Mouse (Mus musculus): ENCODE measurements around the gene Car9.
"Not testable (repeated sequence)": the region's sequence is repeated elsewhere in the genome, so short reads cannot be mapped to it uniquely, and the experiment has no call there.

Gene Car9

DNA sequence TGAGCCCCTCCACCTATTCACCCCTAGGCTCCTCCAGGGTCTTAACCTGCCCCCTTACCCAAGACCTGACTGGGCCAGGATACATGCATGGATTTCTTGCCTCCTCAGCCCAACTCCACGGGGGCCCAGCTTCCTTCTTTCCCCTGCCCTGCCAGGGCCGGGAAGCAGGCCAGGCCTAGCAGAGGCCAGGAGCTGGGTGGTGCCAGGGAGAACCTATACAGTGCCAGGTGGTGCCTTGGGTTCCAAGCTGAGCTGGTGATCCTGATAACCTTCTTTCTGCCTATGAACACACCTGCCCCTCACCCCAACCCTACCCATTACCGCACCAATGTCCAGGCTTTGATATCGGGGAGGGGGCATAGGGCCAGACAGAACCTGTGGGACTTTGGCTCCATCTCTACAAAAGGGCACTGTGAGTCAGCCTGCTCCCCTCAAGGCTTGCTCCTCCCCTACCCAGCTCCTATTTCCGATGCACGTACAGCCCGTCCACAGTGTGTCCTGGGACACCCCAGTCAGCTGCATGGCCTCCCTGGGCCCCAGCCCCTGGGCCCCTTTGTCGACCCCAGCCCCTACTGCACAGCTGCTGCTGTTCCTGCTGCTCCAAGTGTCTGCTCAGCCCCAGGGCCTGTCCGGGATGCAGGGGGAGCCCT lies at the start of gene Car9:
Gene Car9, plus strand, starts transcription at position 431 of the 650 bp plus-strand sequence.
- DNase-seq (ENCODE audit: low spot score): no peak

DNA sequence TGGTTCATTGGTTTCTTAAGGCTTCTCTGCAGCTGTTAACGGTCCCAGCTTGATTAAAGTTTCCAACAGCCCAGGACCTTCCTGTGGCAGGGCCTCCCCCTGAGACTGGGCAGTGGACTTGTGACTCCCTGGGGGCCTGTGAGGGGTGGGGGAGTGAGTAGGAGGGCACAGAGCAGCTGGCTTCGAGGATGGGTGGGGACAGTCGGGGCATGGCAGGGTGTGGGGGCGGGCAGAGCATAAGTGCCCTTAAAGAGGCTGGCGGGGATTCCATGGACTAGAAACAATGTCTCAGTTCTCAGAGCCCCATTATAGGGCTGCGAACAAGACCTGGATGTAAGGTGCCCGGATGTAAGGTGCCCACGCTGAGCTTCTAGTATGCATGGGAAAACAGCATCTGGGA lies 49.6 kb upstream of the Car9 start:
- DNase-seq (ENCODE audit: low spot score): peak; percentile 55

DNA sequence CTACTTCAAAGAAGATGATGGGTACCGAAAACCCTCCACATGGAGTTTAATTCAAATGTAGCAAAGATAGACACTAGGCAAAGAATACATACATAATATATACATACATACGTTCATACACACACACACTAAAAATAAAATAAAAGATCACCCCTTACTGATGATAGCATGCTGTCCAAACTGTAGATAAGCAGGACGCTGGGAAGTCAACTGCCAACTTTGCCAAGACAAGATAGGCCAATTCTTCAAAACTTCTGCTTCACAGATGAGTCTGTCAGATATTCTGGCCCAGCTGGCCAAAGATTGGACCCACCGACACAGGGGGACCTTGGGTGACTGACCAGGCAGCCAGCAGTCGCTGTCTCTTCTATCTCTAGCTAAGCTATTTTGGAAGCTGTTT lies 43.7 kb upstream of the Car9 start:
- no peak for DNase-seq (ENCODE audit: low spot score)

DNA sequence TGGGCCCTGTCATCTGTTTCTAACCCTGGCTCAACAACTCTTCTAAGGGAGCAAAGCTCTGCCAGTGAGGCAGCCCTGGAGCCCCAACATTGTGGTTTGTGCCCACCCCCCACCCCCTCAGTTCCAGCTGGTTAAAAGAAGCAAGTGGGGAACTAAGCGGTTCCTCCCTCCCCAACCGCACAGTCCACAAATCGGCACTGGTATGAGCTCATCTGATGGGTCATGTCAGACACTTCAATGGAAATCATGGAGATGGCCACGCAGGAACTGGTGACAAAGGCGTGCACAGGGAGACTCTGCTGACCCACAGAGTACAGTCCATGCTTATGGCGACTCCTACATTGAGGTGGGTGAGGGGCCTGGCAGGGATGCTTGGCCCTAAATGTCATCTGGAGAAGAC lies 40.8 kb upstream of the Car9 start:
- DNase-seq (ENCODE audit: low spot score): no peak

DNA sequence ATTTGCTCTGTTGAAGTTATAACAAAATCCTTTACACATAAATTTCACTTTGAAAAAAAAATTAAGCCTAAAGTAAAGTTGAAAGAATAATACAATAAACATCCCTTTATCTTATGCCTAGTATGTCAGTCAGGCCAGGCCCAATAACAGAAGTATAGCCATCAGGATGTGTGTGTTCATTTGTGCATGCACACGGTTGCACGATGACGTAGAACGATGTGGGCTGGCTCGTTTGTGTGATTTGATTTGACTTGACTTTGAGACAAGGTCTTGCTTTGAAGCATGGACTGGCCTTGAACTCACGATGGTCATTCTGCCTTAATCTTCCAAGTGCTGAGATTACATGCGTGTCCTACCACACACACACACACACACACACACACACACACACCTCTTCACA lies 39.9 kb upstream of the Car9 start:
- DNase-seq (ENCODE audit: low spot score): no peak

DNA sequence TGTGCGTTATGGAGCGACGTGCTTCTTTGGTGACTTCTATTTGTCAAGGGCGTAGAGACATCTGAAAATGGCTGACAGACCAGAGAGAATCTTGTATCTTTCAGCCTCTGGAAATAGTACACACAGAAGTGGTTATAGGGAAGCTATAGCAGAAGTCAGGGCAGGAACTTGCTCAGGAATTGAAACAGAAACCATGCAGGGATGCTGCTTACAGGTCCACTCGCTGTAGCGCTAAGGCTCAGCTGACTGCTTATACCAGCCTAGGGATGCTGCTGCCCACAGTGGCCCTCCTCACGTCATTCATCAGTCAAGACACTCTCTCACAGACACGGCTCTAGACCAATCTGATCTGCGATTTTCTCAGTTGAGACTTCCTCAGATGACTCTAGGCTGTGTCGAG lies 36.5 kb upstream of the Car9 start:
- no peak for DNase-seq (ENCODE audit: low spot score)

DNA sequence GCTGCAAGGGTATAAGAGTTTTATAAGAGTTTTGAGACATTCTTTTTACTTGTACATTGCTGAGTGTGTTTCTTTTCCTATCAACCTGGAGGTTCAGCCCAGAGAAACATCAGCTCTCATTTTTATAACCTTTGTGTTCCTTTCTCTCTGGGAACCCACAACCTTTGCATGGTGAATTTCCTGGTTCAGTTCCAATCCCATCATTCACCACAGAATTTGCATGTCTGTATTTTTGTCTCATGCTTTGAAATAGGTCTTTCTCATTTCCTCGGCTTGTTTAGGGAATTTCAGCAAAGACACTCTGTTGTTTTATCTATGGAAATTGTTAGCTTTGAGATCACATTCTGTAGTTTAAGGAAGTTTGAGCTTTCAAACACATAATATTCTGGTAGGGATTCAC lies 33.1 kb upstream of the Car9 start:
- DNase-seq (ENCODE audit: low spot score): no peak

DNA sequence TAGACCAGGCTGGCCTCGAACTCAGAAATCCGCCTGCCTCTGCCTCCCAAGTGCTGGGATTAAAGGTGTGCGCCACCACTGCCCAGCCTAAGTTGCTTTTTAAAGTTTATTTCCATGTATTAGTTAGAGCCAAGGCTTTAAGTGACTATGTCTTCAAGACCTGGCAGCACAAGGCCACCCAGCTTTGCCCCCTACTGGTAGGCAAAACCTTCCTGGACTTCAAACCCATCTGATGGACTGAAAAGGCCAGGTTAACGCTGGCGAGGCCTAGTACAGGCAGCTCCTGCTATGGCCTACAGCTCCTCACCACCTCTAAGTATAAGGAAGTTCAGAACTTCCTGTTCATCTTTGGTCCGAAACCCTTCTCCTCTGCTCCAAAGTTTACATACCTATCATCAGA lies 30.2 kb upstream of the Car9 start:
- no peak for DNase-seq (ENCODE audit: low spot score)

DNA sequence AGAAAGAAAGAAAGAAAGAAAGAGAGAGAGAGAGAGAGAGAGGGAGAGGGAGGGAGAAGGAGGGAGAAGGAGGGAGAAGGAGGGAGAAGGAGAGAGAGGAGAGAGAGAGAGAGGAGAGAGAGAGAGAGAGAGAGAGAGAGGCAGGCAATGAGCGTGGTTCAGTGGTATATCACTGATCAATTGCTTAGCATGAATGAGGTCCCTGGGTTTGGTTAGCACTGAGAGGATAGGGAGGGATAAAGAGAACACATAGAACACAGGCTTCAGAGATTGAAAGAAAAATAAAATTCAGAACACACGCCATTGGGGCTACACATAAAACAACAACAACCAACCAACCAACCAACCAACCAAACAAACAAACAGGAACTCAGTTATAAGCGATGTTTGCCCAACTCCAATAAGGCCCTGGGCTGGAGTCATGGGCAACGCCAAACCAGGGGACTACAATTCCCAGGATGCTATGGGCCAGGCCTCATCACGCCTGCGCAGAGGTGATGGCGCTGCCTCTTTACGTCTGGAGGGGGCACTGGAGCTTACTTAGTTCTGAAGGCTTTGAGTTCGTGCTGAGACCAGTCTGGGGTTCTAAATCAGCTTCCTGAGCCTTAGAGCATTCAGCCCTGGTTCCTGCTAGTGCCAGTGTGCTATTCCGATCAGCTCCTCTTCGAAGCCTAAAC lies 28.8 kb upstream of the Car9 start:
- DNase-seq (ENCODE audit: low spot score): peak; percentile 89

DNA sequence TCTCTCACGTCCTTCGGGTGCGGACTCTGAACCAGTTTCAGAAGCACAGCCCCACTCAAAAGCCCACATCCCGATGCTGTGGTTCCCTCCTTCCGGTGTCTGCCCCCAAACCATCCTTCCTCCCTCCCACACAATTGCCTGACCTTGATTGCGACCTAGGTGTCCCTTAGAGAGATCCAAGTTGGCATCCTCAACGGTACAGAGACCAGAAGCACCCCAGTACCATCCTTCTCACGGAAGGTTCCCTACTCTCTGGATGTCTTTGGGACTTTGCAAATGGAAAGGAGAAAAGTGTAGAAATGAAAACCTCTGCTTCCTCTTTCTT lies 28.3 kb upstream of the Car9 start:
- no peak for DNase-seq (ENCODE audit: low spot score)

DNA sequence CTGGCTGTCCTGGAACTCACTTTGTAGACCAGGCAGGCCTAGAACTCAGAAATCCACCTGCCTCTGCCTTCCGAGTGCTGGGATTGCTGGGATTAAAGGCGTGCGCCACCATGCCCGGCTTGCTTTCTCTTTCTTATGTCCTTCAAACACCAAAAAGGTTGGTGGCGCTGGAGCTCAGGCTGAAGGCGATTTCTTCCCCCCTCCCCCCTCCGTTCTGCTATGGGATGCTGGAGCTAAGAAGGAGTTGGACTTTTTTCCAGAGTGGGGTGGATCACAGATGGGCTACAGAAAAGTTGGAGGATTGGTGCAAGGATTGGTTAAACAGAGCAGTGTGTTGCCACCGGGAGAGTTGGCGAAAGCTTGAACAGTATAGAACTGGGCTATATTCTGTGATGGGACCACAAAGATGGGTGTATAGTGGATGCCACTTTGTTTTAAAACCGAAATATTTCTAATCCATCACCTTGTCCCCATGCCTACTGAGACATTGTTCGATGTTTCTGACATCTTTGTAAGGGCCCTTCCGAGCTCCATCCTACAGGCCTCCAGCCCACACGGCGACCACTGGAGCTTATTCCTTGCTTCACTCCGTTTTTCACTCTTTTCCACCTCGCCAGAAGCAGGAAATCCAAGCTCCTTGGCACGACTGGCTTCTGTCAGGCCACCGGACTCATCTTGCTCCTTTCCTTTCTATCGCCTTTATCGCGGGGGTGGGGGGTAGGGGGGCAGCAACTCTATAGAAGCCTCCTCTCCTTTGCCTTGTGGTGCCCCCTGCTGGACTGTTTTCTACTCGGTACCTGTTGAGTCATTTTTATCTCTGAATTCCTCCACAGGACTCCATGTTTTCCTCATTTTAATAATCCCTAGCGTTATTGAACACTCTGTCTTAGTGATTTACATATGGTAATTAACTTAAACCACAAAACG lies 27.6 kb upstream of the Car9 start:
- peak; percentile 70 for DNase-seq (ENCODE audit: low spot score)

DNA sequence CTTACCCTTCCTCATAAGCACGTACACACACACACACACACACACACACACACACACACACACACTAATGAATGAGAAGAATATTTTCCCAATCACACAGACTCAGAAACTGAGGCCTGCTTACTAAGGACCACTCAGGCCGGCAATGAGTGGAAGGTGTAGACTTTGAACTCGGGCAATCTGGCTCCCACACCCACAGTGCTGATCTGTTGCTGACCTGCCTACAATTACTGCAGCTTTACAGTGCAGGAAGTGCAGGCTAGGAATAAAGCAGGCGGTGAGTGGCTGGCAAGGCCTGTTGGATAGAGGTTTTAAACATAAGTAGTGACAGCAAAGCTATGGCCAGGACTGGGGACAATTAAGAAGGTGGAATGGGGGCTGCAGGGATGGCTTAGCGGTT lies 25.8 kb upstream of the Car9 start:
- DNase-seq (ENCODE audit: low spot score): no peak

DNA sequence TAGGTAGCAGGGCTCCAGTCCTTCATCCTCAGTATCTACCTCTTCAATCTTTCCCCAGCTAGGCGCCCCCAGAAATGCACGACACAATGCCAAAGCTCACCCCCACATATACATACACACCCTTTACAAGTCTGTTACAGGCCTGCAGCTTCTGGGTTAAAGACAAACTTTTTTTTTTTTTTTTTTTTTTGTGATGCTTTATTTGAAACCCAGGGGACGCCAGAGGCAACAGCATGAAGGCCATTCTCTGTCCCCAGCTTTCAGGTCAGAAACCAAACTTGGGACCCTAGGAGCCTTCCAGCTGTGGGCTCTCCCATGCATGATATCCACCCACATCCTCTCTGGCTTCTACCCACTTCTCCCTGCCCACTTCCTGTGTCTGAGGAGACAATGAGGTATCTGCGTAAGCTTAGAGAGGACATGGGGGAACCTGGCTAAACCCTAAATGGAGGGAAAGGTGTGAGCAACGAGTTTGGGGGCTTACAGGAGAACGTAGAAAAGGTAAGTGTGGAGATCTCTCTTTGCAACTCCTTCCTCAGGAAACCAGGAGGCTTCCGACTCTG lies 24.8 kb upstream of the Car9 start:
- no peak for DNase-seq (ENCODE audit: low spot score)

DNA sequence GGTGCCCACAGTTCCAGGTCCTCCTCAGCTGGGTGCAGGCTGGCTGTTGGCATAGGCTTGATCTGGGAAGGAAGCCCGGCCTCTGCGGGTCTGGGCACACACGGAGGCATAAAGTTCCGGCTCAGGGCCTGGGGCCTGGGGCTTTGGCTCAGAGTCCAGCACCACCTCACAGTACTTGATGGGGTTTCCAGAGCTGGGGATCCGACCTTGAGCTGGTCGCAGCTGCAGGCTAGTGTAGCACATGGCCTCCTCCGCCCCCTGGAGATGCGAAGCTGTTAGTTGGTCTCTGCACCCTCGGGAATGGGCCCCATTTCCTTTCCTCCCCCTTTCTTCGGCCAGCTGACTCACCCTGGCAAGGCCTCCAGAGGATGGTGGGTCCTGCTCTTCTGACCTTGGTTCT lies 24.2 kb upstream of the Car9 start:
- DNase-seq (ENCODE audit: low spot score): no peak

DNA sequence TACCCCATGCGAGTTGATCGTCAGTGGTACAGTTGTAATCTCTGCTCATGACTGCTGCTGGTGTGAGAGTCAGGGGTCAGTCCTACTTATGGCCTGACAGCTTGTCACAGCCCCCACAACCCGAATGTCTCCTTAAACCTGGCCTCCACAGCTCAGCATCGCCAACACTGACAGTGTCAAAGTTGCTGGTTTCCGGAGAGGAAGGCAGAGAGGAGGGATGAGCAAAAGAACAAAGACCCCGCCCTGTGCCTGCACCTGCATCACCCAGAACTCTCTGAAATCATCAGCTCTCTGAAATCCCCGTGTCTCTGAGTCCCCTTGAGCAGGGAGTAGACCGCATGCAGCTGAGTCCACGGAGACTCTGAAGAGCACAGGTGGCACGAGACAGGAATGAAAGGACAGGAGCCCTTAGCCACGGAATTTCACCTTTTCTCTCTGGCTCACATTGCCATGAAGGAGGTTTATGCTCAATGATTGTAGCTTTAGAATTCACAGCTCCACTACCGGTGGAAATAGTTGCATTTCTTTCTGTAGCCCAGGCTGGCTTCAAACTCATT lies 23.2 kb upstream of the Car9 start, which contains the start of gene Sit1:
Gene Sit1, minus strand, starts transcription at position 200 of the 557 bp plus-strand sequence.
- no peak for DNase-seq (ENCODE audit: low spot score)

DNA sequence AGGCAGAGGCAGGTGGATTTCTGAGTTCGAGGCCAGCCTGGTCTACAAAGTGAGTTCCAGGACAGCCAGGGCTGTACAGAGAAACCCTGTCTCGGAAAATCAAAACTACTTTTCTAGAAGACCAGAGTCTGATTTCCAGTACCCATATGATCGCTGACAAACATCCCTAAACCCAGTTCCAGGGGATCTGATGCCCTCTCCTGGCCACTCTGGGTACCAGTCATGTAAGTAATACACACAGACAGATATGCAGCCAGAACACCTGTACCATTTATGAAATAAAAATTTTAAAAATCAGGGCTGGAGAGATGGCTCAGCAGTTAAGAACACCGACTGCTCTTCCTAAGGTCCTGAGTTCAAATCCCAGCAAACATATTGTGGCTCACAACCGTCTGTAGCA lies 21.1 kb upstream of the Car9 start:
- not testable (repeated sequence) for DNase-seq (ENCODE audit: low spot score)

DNA sequence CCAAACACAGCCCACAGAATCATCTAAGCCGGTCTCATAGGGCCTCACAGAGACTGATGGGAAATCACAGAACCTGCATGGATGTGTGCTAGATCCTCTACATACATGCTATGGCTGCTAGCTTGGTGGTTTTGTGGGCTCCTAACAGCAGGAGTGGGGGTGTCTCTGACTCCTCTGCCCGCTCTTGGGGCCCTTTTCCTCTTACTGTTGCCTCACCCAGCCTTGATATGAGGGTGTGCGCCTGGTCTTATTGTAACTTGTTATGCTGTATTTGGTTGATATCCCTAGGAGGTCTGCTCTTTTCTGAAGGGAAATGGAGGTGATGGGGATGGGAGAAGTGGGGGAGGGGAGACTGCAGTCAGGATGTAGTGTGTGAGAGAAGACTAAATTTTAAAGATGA lies 17.2 kb upstream of the Car9 start:
- no peak for DNase-seq (ENCODE audit: low spot score)

DNA sequence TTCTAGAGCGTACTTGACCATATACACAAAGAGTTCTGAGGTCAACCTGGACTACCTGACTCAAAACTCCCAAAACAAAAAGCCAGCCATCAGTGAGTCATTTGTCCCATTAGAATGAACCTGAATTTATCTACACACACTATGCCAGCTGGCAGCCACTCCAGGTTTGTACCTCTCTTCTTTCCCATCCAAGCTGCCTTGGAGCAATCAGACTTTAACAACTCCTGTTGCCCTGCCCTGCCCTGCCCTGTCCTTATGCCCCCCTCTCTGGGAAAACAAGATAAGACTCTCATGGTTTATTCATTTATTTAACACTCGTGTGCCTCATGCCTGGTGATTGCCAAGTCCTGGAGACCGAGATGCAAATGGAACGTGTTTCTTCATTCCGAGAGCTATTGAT lies 16.0 kb upstream of the Car9 start:
- DNase-seq (ENCODE audit: low spot score): no peak

DNA sequence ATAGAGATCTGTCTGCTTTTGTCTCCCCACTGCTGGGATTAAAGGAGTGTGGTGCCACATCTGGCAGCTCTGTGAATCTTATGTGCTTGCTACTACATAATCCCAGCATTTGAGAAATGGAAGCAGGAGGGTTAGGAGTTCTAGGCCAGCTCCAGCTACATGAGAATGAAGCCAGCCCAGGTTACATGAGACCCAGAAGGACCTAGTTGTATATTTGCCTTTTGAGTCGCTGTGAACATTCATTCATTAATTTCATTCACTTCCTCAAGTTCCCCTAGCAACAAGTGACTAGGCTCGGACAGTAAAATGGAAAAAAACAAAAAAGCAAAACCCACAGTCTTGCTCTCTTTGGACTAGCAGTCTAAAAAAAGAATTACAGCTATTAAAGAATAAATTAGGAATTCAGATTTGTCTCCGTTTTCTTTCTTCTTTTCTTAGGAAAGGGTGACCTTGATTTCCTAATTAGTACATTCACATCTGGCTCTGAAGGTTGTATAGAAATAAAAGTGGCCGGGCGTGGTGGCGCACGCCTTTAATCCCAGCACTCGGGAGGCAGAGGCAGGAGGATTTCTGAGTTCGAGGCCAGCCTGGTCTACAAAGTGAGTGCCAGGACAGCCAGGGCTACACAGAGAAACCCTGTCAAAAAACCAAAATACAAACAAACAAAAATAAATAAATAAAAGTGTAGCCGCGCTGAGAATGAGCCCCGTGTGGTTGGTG lies 14.5 kb upstream of the Car9 start:
- no peak for DNase-seq (ENCODE audit: low spot score)

DNA sequence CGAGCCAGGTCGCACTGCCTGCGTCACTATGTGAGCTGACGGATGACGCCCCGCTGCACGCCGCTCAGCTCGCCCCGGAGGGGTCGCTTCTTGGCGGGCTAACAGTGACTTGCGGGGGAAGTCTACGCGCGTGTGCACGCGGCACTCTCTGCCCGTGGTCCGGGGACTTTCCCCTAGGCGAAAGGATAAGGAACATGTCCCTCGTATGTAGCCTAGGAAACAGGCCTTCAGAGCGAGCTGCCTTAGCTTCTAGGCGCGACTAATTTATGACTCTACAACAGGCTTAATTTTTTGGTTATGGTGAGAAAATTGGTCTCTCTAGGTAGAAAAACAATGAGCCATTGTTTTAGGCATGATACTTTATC lies 14.0 kb upstream of the Car9 start, which contains the start of gene Ccdc107:
Gene Ccdc107, plus strand, starts transcription at position 80 of the 365 bp plus-strand sequence.
- peak; percentile 96 for DNase-seq (ENCODE audit: low spot score)

DNA sequence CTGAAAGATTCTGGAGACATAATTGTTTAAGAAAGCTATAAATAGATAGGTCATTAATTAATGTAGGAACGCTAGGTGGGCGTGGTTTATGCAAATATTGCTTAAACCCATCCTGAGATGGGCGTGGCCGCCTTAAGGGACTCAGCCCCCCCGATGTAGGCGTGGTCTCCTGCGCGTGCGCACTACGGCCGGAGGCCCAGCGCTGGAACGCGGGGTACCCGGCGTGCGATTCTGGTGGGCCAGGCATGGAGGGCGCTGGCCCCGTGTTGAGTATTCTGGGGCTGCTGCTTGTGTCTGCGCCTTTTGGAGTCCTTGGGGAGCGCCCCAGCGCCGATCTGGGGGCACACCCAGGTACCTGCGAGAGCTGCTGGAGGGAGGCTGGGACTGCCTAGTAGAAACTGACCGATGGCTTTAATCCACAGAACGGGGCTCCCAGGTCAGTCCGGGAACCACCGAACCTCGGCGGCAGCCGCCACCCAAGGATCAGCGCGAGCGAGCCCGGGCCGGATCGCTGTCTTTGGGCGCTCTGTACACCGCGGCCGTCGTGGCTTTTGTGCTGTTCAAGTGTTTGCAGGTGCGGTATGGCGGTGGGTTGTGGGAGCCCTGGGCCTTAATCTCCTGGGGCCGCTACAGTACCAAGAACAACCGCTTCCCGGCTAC lies 13.4 kb upstream of the Car9 start:
- DNase-seq (ENCODE audit: low spot score): peak; percentile 95

Data from testis, postnatal 14 days (tissue).